Mouse (Mus musculus) hindbrain, embryonic 12.5 days (tissue): ENCODE measurements at regions not wholly inside any gene's neighbourhood (a gene's known extent, or its start where the extent isn't known, plus 50 kb on each side); places are given as distances from the start of the nearest gene placed in this dataset.

Experiments used
- ATAC-seq: fragments of 200-750 bp; cut with Nextera tagmentation; 2 replicates; pipeline ENCODE4 v1.8.0; 2017; ENCODE audit warnings: moderate TSS enrichment; ENCODE audit not compliant: low FRiP score
- H3K27ac ChIP-seq: fragments of 300-500 bp; sonication (generic); 2 replicates; pipeline ENCODE4 v1.5.1; 2016; ENCODE audit warnings: mild to moderate bottlenecking
- H3K27me3 ChIP-seq: fragments of 300-500 bp; sonication (generic); 2 replicates; pipeline ENCODE4 v1.6.1; 2016; ENCODE audit warnings: mild to moderate bottlenecking
- H3K36me3 ChIP-seq: fragments of 300-500 bp; sonication (generic); 2 replicates; pipeline ENCODE4 v1.6.1; 2016; ENCODE audit warnings: mild to moderate bottlenecking
- H3K4me1 ChIP-seq: fragments of 300-500 bp; sonication (generic); 2 replicates; pipeline ENCODE4 v1.6.1; 2016
- H3K4me2 ChIP-seq: fragments of 300-500 bp; sonication (generic); replicated peaks from 2 replicates; pipeline ENCODE4 v1.6.1; 2016; ENCODE audit warnings: mild to moderate bottlenecking
- H3K4me3 ChIP-seq: fragments of 300-500 bp; sonication (generic); 2 replicates; pipeline ENCODE4 v1.5.1; 2016; ENCODE audit warnings: mild to moderate bottlenecking
- H3K9ac ChIP-seq: fragments of 300-500 bp; sonication (generic); 2 replicates; pipeline ENCODE4 v1.6.1; 2016; ENCODE audit warnings: mild to moderate bottlenecking, moderate library complexity
- H3K9me3 ChIP-seq: fragments of 300-500 bp; sonication (generic); replicated peaks from 2 replicates; pipeline ENCODE4 v1.6.1; 2016; ENCODE audit warnings: mild to moderate bottlenecking
- WGBS: fragments of 180-500 bp; shearing (Covaris S2); methylation state at CpG from one replicate; pipeline ENCODE4 v1.1.7; 2016; 5-methylcytosine and 5-hydroxymethylcytosine counted together

- WGBS: 89% methylated on average over 11 of the region's 11 CpGs
- Histone ChIP-seq H3K4me2 (no peak overlapping the region), H3K4me3 (no peak overlapping the region), H3K4me1 (no peaks in the 10 kb centered on the region), H3K27ac (no peak overlapping the region), H3K9me3 (no peaks in the 10 kb centered on the region), H3K9ac (no peak overlapping the region), H3K36me3 (no peaks in the 10 kb centered on the region), H3K27me3 (no peaks in the 10 kb centered on the region)
- ATAC-seq: no peak
Measured at GRCm38 (mm10) chr5:91818195-91818594, 144.7 kb downstream of the Rchy1 start.

- Histone ChIP-seq H3K27me3 (no peaks in the 10 kb centered on the region), H3K4me1 (no peaks in the 10 kb centered on the region), H3K9me3 (no peaks in the 10 kb centered on the region), H3K27ac (no peak overlapping the region), H3K4me2 (no peak overlapping the region), H3K36me3 (no peaks in the 10 kb centered on the region), H3K9ac (no peak overlapping the region), H3K4me3 (no peak overlapping the region)
- ATAC-seq: no peak
- 87% methylated on average over 3 of the region's 3 CpGs for WGBS
Measured at GRCm38 (mm10) chr5:91816376-91816950, 146.4 kb downstream of the Rchy1 start.

GRCm38 (mm10) chr5:91814956-91815355, 147.9 kb downstream of the Rchy1 start:
- Histone ChIP-seq H3K27ac (no peak overlapping the region), H3K4me3 (no peak overlapping the region), H3K4me2 (no peak overlapping the region), H3K9ac (no peak overlapping the region), H3K4me1 (no peaks in the 10 kb centered on the region), H3K9me3 (no peaks in the 10 kb centered on the region), H3K36me3 (no peaks in the 10 kb centered on the region), H3K27me3 (no peaks in the 10 kb centered on the region)
- ATAC-seq: no peak
- WGBS: 72% methylated on average over 6 of the region's 6 CpGs

GRCm38 (mm10) chr5:91814417-91814762, 148.5 kb downstream of the Rchy1 start:
- H3K9ac ChIP-seq: no peak overlapping the region
- no peaks in the 10 kb centered on the region for H3K4me1 ChIP-seq
- no peak overlapping the region for H3K27ac ChIP-seq
- H3K9me3 ChIP-seq: no peaks in the 10 kb centered on the region
- H3K4me2 ChIP-seq: no peak overlapping the region
- 80% methylated on average over 4 of the region's 4 CpGs for WGBS
- H3K27me3 ChIP-seq: no peaks in the 10 kb centered on the region
- no peak overlapping the region for H3K4me3 ChIP-seq
- no peaks in the 10 kb centered on the region for H3K36me3 ChIP-seq
- ATAC-seq: no peak

- ATAC-seq: no peak
- 89% methylated on average over 5 of the region's 5 CpGs for WGBS
Measured at GRCm38 (mm10) chr5:91813547-91814416, 149.1 kb downstream of the Rchy1 start.

GRCm38 (mm10) chr5:91807070-91808065, 155.5 kb downstream of the Rchy1 start:
- no peak overlapping the region for H3K4me3 ChIP-seq
- no peak overlapping the region for H3K27ac ChIP-seq
- H3K4me1 ChIP-seq: no peaks in the 10 kb centered on the region
- H3K27me3 ChIP-seq: no peaks in the 10 kb centered on the region
- H3K9me3 ChIP-seq: no peaks in the 10 kb centered on the region
- no peak for ATAC-seq
- WGBS: 74% methylated on average over 18 of the region's 18 CpGs
- H3K9ac ChIP-seq: no peak overlapping the region
- no peak overlapping the region for H3K4me2 ChIP-seq
- no peaks in the 10 kb centered on the region for H3K36me3 ChIP-seq

More at GRCm38 (mm10) chr5:91813547-91814416, 149.1 kb downstream of the Rchy1 start:
- H3K27me3 ChIP-seq: no peaks in the 10 kb centered on the region
- no peak overlapping the region for H3K4me2 ChIP-seq
- no peaks in the 10 kb centered on the region for H3K4me1 ChIP-seq
- no peaks in the 10 kb centered on the region for H3K36me3 ChIP-seq
- H3K4me3 ChIP-seq: no peak overlapping the region
- H3K9me3 ChIP-seq: no peaks in the 10 kb centered on the region
- H3K9ac ChIP-seq: no peak overlapping the region
- H3K27ac ChIP-seq: no peak overlapping the region

GRCm38 (mm10) chr5:91801297-91801980, 161.4 kb downstream of the Rchy1 start:
- H3K4me3 ChIP-seq: no peak overlapping the region
- no peak overlapping the region for H3K27ac ChIP-seq
- no peak for ATAC-seq
- H3K9ac ChIP-seq: no peak overlapping the region
- H3K4me2 ChIP-seq: no peak overlapping the region
- H3K4me1 ChIP-seq: no peaks in the 10 kb centered on the region
- H3K36me3 ChIP-seq: no peaks in the 10 kb centered on the region
- H3K9me3 ChIP-seq: no peaks in the 10 kb centered on the region
- H3K27me3 ChIP-seq: no peaks in the 10 kb centered on the region
- WGBS: 84% methylated on average over 3 of the region's 3 CpGs

GRCm38 (mm10) chr5:91797362-91797761, 165.5 kb downstream of the Rchy1 start:
- Histone ChIP-seq H3K4me2 (no peak overlapping the region), H3K4me3 (no peak overlapping the region), H3K27ac (no peak overlapping the region), H3K36me3 (no peaks in the 10 kb centered on the region), H3K9ac (no peak overlapping the region), H3K27me3 (no peaks in the 10 kb centered on the region), H3K9me3 (no peaks in the 10 kb centered on the region), H3K4me1 (no peaks in the 10 kb centered on the region)
- 86% methylated on average over 3 of the region's 3 CpGs for WGBS
- no peak for ATAC-seq

- Histone ChIP-seq H3K9me3 (no peaks in the 10 kb centered on the region), H3K4me1 (no peaks in the 10 kb centered on the region), H3K27ac (no peak overlapping the region), H3K9ac (no peak overlapping the region), H3K4me2 (no peak overlapping the region), H3K36me3 (no peaks in the 10 kb centered on the region), H3K4me3 (no peak overlapping the region), H3K27me3 (no peaks in the 10 kb centered on the region)
- WGBS: 71% methylated on average over 6 of the region's 6 CpGs
- ATAC-seq: no peak
Measured at GRCm38 (mm10) chr5:91792732-91793131, 170.1 kb downstream of the Rchy1 start.

GRCm38 (mm10) chr5:91790412-91790811, 172.5 kb downstream of the Rchy1 start:
- no peak overlapping the region for H3K4me3 ChIP-seq
- WGBS: 51% methylated on average over 2 of the region's 2 CpGs
- H3K9ac ChIP-seq: no peak overlapping the region
- no peaks in the 10 kb centered on the region for H3K4me1 ChIP-seq
- H3K27ac ChIP-seq: no peak overlapping the region
- H3K4me2 ChIP-seq: no peak overlapping the region
- H3K27me3 ChIP-seq: no peaks in the 10 kb centered on the region
- ATAC-seq: no peak
- H3K36me3 ChIP-seq: no peaks in the 10 kb centered on the region
- no peaks in the 10 kb centered on the region for H3K9me3 ChIP-seq

GRCm38 (mm10) chr5:91783966-91784365, 178.9 kb downstream of the Rchy1 start:
- Histone ChIP-seq H3K4me1 (no peaks in the 10 kb centered on the region), H3K27me3 (no peaks in the 10 kb centered on the region), H3K9ac (no peak overlapping the region), H3K9me3 (no peaks in the 10 kb centered on the region), H3K27ac (no peak overlapping the region), H3K4me2 (no peak overlapping the region), H3K36me3 (no peaks in the 10 kb centered on the region), H3K4me3 (no peak overlapping the region)
- WGBS: 87% methylated on average over 8 of the region's 8 CpGs
- ATAC-seq: no peak

GRCm38 (mm10) chr5:91776971-91777370, 185.9 kb downstream of the Rchy1 start:
- ATAC-seq: no peak
- H3K4me3 ChIP-seq: no peak overlapping the region
- no peak overlapping the region for H3K4me2 ChIP-seq
- no peak overlapping the region for H3K9ac ChIP-seq
- H3K27me3 ChIP-seq: no peaks in the 10 kb centered on the region
- no peaks in the 10 kb centered on the region for H3K36me3 ChIP-seq
- H3K4me1 ChIP-seq: no peaks in the 10 kb centered on the region
- H3K9me3 ChIP-seq: no peaks in the 10 kb centered on the region
- H3K27ac ChIP-seq: no peak overlapping the region
